Mouse (Mus musculus): ENCODE data around the gene Map4k4. TPM values are rescaled to one million over a fixed set of nuclear protein-coding genes. Genes with fewer than 3 reads are reported as not detected.

The Map4k4 gene
- total and polyA plus RNA-seq, 3 experiments = 0.04 to 0.21 TPM; not detected in 1

DNA sequence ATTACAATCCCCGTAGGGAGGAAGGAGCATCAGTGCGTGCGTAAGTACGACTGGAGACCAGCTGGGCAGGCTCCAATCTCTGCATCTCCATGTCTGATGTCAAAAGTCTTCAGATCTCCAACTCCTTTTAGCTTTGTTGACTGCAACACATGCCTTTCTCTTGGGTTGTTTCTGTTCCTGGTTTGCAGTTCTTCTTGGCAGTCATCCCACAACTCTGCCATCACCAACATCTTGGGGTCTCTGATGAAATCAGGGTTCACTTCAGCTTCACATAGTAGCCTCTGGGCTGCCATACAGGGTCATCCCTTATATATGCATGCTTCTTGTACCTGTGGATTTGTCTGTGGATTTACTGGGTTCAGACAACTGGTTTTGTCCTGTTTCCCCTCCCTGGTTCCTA, 15.4 kb downstream of the Map4k4 start:
- H3K4me1 ChIP-seq (ENCODE audit: control insufficient read depth in 1 of 2, insufficient read depth in 2 of 2, low read length in 2 of 2) = no peaks in the 10 kb centered on the region
- DNase-seq (ENCODE audit: low read depth, low spot score) = no peak
- no peak overlapping the region for H3K27ac ChIP-seq (ENCODE audit: control insufficient read depth, low read depth, low read length)
- no peak for TF ChIP-seq POLR2AphosphoS5 (IDR thresholded peaks at IDR 0.05; ENCODE audit: borderline replicate concordance, low read depth, low read length)
- no peak for TF ChIP-seq BHLHE40 (IDR thresholded peaks at IDR 0.05; ENCODE audit: borderline replicate concordance, low read depth, low read length)
- no peak for TF ChIP-seq MAX (IDR thresholded peaks at IDR 0.05; ENCODE audit: low read length)
- no peak for TF ChIP-seq MYC (IDR thresholded peaks at IDR 0.05; ENCODE audit: low read depth, low read length)
- no peak for TF ChIP-seq SMC3 (IDR thresholded peaks at IDR 0.05; ENCODE audit: low read depth, low read length)
- no peak for TF ChIP-seq USF1 (IDR thresholded peaks at IDR 0.05; ENCODE audit: low read depth, low read length)
- TF ChIP-seq CHD1 (IDR thresholded peaks at IDR 0.05; ENCODE audit: low read depth, low read length) = no peak
- TF ChIP-seq NRF1 (IDR thresholded peaks at IDR 0.05; ENCODE audit: insufficient read depth, low read depth, low read length, poor library complexity, severe bottlenecking) = no peak
- no peak for TF ChIP-seq MAFK (IDR thresholded peaks at IDR 0.05; ENCODE audit: borderline replicate concordance, low read depth, low read length)
- TF ChIP-seq RCOR1 (IDR thresholded peaks at IDR 0.05; ENCODE audit: low read depth, low read length) = no peak
- no peak for TF ChIP-seq NELFE (IDR thresholded peaks at IDR 0.05; ENCODE audit: low read depth, low read length)
- TF ChIP-seq ZC3H11A (IDR thresholded peaks at IDR 0.05; ENCODE audit: low read depth, low read length) = no peak
- no peak for TF ChIP-seq EP300 (IDR thresholded peaks at IDR 0.05; ENCODE audit: low read depth in 1 of 2, low read length in 2 of 2)
- no peak for TF ChIP-seq JUND (IDR thresholded peaks at IDR 0.05; ENCODE audit: low read depth, low read length)
- no peak for TF ChIP-seq KAT2A (conservative IDR thresholded peaks at IDR 0.05; ENCODE audit: low read depth, low read length)
- TF ChIP-seq RAD21 (IDR thresholded peaks at IDR 0.05; ENCODE audit: low read depth, low read length) = no peak
- TF ChIP-seq ZKSCAN1 (IDR thresholded peaks at IDR 0.05; ENCODE audit: low read depth, low read length) = no peak
- TF ChIP-seq ELF1 (IDR thresholded peaks at IDR 0.05; ENCODE audit: low read depth, low read length) = no peak
- no peaks in the 10 kb centered on the region; a peak in 1 of 4 replicates for H3K27me3 ChIP-seq (ENCODE audit: control insufficient read depth in 1 of 2, insufficient read depth in 2 of 2, low read length in 2 of 2)
- H3K79me2 ChIP-seq (ENCODE audit: control insufficient read depth, insufficient read depth, low read length, poor library complexity) = no peaks in the 10 kb centered on the region
- no peak overlapping the region for H3K9ac ChIP-seq (ENCODE audit: control insufficient read depth, low read depth, low read length, poor library complexity, severe bottlenecking)
- H3K4me3 ChIP-seq (ENCODE audit: control insufficient read depth in 1 of 2, insufficient read depth in 1 of 2, low read depth in 2 of 2, low read length in 2 of 2) = no peak overlapping the region
- H3K9me3 ChIP-seq (replicated peaks; ENCODE audit: insufficient read depth, low read length) = no peaks in the 10 kb centered on the region
- H3K36me3 ChIP-seq (ENCODE audit: control insufficient read depth in 1 of 2, insufficient read depth in 2 of 2, low read length in 2 of 2) = no peaks in the 10 kb centered on the region

DNA sequence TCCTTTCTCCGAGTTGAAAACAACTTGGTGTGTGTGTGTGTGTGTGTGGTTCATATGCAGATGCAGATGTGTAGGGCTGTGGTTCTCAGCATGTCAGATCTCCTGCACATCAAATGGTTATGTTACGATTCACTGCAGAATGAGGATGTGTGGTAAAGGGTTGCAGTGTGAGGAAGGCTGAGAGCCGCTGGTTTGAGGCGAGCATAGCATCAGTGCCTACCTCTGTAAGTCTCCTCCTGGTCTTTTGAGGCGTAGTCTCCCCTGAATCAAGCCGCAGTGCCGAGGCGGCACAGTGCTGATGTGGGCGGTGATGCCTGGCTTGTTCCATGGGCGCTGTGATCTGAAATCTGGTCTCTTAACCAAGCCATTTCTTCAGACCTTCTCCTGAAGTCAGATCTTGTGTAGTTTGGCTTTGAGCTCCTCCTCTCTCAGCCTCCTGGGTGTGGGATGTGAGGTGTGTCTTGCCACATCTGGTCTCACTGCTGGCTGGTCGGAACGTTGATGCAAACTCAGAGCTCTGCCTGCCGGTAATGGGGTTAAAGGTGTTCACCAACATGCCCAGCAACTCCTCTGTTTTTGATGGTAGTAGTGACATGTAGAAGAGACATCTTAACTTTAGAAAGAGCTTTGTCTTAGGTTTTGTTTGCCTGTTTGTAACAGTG, 17.3 kb downstream of the Map4k4 start:
- Histone ChIP-seq H3K36me3 (ENCODE audit: control insufficient read depth in 1 of 2, insufficient read depth in 2 of 2, low read length in 2 of 2) (no peaks in the 10 kb centered on the region), H3K27ac (ENCODE audit: control insufficient read depth, low read depth, low read length) (no peak overlapping the region), H3K9ac (ENCODE audit: control insufficient read depth, low read depth, low read length, poor library complexity, severe bottlenecking) (no peak overlapping the region), H3K9me3 (replicated peaks; ENCODE audit: insufficient read depth, low read length) (no peaks in the 10 kb centered on the region), H3K27me3 (ENCODE audit: control insufficient read depth in 1 of 2, insufficient read depth in 2 of 2, low read length in 2 of 2) (peaks cover 0 to 2% of the 10 kb centered on the region in 2 experiments; a peak in 1 of 4 replicates), H3K4me3 (ENCODE audit: control insufficient read depth in 1 of 2, insufficient read depth in 1 of 2, low read depth in 2 of 2, low read length in 2 of 2) (no peak overlapping the region), H3K79me2 (ENCODE audit: control insufficient read depth, insufficient read depth, low read length, poor library complexity) (no peaks in the 10 kb centered on the region), H3K4me1 (ENCODE audit: control insufficient read depth in 1 of 2, insufficient read depth in 2 of 2, low read length in 2 of 2) (no peaks in the 10 kb centered on the region)
- DNase-seq (ENCODE audit: low read depth, low spot score) = no peak
- no peak for TF ChIP-seq JUND (IDR thresholded peaks at IDR 0.05; ENCODE audit: low read depth, low read length)
- no peak for TF ChIP-seq ZC3H11A (IDR thresholded peaks at IDR 0.05; ENCODE audit: low read depth, low read length)
- TF ChIP-seq HCFC1 (IDR thresholded peaks at IDR 0.05; ENCODE audit: low read depth, low read length) = no peak
- no peak for TF ChIP-seq E2F4 (IDR thresholded peaks at IDR 0.05; ENCODE audit: borderline replicate concordance, low read depth, low read length)
- no peak for TF ChIP-seq MYC (IDR thresholded peaks at IDR 0.05; ENCODE audit: low read depth, low read length)
- TF ChIP-seq NRF1 (IDR thresholded peaks at IDR 0.05; ENCODE audit: insufficient read depth, low read depth, low read length, poor library complexity, severe bottlenecking) = no peak
- no peak for TF ChIP-seq USF2 (IDR thresholded peaks at IDR 0.05; ENCODE audit: borderline replicate concordance in 1 of 2, insufficient read depth in 1 of 2, low read depth in 1 of 2, low read length in 2 of 2)
- TF ChIP-seq ELF1 (IDR thresholded peaks at IDR 0.05; ENCODE audit: low read depth, low read length) = no peak
- TF ChIP-seq MYB (IDR thresholded peaks at IDR 0.05; ENCODE audit: low read depth, low read length) = no peak

All from MEL (cell line).